Mouse (Mus musculus): ENCODE results near the gene Slc25a25. TPM values are rescaled to one million over a fixed set of nuclear protein-coding genes. Genes with fewer than 3 reads are reported as not detected.

The Slc25a25 gene
- total RNA-seq, 2 experiments from 2014 or later: 28.0 to 33.7 TPM

DNA sequence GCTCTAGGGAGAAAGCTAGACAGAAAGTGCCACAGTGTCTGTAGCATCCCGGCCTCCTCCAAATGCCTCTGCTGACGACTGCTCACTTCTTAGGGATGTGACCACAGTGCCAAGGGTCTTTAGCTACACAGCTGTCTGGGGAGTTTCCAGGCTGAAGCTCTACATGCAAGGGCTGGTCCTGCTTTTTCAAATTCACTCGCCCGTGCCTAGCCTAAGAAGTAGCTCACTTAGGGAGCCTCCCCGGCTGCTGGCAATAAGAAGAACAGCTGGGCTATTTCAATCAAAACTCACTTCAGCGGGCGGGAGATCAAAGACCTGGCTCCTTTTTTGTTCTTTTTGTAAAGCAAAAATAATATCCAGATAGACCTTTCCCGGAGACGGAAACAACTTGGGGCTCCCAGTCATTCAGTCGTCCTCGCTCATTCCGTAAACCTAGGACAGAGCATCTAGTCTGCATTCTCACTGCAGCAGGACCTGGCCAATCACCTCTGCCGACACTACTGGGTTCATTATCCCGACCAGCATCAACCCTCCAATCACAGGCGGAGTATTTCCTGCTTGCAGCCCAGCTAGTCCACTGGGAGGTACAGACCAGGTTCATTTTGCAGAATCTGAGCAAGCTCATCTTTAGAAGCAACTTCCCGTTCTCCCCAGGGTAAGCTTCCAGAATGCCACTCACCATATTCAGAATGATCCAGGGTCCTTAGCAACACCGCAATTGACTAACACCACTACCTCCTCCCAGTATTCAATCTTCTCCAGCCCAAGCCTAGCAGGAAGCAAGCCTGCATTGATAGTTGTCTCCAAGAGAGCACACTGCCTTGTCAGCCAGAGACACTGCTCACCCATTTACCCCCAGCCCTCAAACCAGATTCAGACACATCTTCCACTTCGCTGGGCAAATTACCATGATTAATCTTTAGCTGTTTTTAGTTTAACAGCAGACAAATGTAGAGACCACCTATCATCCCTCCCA is 20.3 kb downstream of the Slc25a25 start:
- DNase-seq (ENCODE audit: low spot score in 2 of 2): peak in 1 of 2 experiments; percentile 56

DNA sequence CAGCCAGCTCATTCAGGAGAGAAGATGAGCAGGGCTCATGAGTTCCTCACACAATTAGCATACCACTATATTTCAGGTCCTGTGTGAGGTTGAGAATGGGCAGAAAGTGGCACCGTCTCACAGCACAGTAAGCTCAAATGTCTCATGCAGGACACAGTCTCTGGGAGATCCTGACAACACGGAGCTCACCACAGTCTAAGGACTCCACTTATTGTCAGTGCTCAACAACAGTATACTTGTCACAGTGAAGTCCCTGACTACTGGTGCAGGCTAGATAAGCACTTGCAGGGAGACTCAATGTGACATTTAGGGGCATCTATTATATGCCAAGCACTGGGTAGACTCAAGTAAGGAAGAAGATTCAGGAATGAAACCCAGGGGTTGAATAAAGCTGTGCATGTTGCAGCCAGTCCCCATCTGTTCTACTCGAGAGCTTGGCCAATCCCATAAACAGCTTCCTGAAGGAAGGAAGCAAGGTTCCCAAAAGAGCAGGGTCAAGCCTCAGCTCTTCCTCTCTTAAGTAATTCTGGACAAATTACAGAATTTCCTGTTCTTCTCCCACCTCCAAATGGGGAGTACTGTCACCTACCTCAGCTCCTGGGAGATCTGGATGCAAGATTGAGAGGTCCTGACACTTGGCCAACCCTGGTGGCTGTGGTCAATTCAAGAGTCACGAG is 21.9 kb downstream of the Slc25a25 start:
- DNase-seq (ENCODE audit: low spot score in 2 of 2): no peak

- DNase-seq (ENCODE audit: low spot score in 2 of 2): no peak
These were observed 23.0 kb downstream of the Slc25a25 start for GRCm38 (mm10) chr2:32428262-32428722.

- DNase-seq (ENCODE audit: low spot score in 2 of 2): no peak
These were observed 23.5 kb downstream of the Slc25a25 start for GRCm38 (mm10) chr2:32427720-32428119.

GRCm38 (mm10) chr2:32426141-32426540 is 25.1 kb downstream of the Slc25a25 start:
- DNase-seq (ENCODE audit: low spot score in 2 of 2): no peak

DNA sequence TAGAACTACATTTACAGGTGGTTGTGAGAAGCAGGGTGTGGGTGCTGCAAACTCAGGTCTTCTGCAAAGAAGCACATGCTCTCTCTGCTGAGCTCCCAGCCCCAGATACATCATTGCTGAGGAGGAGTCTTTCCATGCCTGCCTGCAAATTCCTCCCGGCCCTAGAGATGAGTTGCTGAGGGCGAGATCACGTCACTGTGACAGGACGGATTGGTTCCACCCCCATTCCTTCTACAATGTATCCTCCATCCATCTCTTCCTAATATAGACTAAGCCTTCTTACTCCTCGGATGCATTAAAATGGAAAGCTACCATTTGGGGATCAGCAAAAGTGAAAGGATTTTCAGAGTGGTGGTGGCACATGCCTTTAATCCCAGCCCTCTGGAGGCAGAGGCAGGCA is 25.7 kb downstream of the Slc25a25 start:
- DNase-seq (ENCODE audit: low spot score in 2 of 2): no peak

DNA sequence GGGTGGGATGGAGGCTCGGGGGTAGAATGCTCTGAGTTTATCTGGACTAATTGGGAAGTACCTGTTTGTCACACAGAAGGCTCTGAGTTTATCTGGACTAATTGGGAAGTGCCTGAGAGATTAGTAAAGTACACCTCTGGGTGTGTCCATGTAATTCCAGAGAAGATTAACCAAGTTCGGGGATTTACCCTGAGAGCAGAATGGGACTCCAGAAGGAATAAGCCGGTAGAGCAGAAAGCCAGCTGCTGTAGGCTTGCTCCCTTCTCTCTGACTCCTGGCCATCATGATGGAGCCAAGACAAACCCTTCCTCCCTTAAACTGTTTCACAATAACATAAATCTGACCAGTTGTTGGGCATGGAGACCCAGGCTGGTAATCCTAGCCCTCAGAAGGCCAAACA is 26.4 kb downstream of the Slc25a25 start:
- DNase-seq (ENCODE audit: low spot score in 2 of 2): no peak

GRCm38 (mm10) chr2:32423481-32424331 is 27.5 kb downstream of the Slc25a25 start:
- peak in 1 of 2 experiments; percentile 27 for DNase-seq (ENCODE audit: low spot score in 2 of 2)

DNA sequence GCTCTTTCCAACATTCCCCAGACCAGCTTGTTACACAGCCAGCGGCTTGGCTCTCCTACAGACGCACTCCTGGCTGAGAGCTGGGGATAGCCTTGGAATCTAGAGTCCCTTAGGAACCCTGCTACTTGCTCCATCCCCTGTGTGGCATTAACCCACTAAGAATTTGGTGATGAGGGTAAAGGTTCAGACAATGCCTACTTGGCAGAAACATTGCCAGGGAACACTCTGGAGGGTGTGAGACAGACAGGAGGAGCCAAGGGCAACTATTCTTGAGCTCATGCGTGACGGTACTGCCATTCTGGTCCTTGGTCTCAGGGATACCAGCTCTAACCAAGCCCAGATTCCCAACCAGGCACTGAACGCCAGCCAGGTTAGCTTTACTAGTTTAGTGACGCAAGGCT is 29.4 kb downstream of the Slc25a25 start:
- no peak for DNase-seq (ENCODE audit: low spot score in 2 of 2)

GRCm38 (mm10) chr2:32420647-32421046 is 30.6 kb downstream of the Slc25a25 start:
- no peak for DNase-seq (ENCODE audit: low spot score in 2 of 2)

GRCm38 (mm10) chr2:32420066-32420608 is 31.1 kb downstream of the Slc25a25 start:
- DNase-seq (ENCODE audit: low spot score in 2 of 2): no peak

- peak in 1 of 2 experiments; percentile 40 for DNase-seq (ENCODE audit: low spot score in 2 of 2)
These were observed 31.9 kb downstream of the Slc25a25 start for GRCm38 (mm10) chr2:32419359-32419758.

GRCm38 (mm10) chr2:32418430-32419151 is 32.7 kb downstream of the Slc25a25 start:
- DNase-seq (ENCODE audit: low spot score in 2 of 2): no peak

DNA sequence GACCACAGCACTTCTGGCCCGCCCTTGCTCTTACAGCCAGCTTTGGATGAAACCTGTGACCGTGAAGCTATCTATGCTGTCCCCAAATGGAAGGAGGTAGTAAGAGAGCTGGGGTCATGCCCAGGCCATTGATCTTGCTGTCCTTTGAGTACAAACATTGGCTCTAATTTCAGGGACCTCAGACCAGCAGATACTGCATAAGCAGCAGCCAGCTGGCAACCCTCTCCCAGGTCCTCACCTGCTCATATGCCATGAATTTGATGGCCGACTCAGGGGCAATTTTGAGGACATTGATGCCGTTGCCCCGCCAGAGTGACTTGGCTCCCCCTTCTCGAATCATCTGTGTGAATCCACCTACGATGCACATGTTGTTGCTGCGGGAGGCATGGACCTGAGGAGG is 33.8 kb downstream of the Slc25a25 start:
- DNase-seq (ENCODE audit: low spot score in 2 of 2): no peak

- DNase-seq (ENCODE audit: low spot score in 2 of 2): no peak
These were observed 34.7 kb downstream of the Slc25a25 start for GRCm38 (mm10) chr2:32416556-32416955.

DNA sequence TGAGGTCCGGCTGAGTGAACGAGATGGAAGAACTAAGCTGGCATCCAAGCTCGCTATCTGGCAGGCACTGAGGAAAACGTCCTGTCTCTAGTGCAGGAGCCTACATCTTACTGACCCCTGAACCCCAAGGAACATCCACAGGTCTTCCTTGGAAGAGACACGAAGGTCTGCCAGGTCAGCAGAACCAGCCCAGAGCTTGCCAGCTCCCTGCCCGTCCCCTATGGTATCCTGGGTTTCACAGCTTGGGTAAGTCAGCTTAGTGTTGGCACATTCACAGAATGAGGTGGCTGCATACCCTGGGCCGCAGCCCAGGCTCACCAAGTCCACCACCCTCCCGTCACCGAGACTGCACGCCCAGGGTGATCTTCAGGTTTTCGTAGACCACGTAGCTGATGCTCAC is 35.4 kb downstream of the Slc25a25 start:
- no peak for DNase-seq (ENCODE audit: low spot score in 2 of 2)

DNA sequence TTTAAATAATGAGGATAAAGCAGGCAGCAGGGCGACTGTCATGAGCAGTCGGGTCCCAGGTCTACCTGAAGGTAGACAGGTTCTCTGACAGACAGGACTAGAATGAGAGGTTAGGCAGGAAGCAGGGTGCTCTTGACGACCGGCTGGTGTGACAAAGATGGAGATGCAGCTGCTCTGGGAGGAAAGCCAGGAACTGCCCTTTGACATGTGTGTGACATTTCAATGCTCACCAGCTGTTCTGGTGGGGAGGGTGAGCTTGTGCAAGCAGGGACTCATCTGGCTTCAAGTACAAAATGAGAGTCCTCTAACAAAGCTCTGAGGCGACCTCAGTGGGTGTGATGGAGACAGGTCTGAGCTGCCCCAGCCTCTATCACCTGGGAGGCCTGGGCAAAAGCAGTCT is 37.3 kb downstream of the Slc25a25 start:
- DNase-seq (ENCODE audit: low spot score in 2 of 2): no peak

- DNase-seq (ENCODE audit: low spot score in 2 of 2): no peak
These were observed 38.3 kb downstream of the Slc25a25 start for GRCm38 (mm10) chr2:32412742-32413531.

DNA sequence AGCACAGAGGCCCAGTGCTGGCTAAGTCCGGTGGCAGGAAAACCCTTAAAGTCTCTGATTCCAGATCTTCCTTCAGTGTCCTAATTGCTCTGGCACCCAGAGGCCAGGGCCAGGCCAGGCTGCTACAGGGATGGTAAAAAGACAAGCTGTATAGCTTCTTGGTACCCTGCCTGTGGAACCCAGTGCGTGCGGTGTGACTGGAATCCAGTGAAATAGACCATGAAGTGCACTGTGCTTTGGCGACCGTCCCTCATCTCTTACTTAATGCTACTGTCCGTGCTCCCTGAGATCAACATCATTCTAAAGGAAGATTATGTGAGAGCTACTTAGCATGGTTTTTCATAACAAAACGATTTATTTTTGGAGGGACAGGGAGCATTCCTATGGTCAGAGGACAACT is 39.8 kb downstream of the Slc25a25 start:
- DNase-seq (ENCODE audit: low spot score in 2 of 2): no peak
